Mouse (Mus musculus) forelimb bud, embryonic 11.5 days (tissue): ENCODE data around the gene Dtnb.

Experiments used
- DNase-seq: peaks from one replicate; pipeline ENCODE4 v3.0.0-alpha.2; 2012; ENCODE audit warnings: low read depth, low spot score

Dtnb gene

DNA sequence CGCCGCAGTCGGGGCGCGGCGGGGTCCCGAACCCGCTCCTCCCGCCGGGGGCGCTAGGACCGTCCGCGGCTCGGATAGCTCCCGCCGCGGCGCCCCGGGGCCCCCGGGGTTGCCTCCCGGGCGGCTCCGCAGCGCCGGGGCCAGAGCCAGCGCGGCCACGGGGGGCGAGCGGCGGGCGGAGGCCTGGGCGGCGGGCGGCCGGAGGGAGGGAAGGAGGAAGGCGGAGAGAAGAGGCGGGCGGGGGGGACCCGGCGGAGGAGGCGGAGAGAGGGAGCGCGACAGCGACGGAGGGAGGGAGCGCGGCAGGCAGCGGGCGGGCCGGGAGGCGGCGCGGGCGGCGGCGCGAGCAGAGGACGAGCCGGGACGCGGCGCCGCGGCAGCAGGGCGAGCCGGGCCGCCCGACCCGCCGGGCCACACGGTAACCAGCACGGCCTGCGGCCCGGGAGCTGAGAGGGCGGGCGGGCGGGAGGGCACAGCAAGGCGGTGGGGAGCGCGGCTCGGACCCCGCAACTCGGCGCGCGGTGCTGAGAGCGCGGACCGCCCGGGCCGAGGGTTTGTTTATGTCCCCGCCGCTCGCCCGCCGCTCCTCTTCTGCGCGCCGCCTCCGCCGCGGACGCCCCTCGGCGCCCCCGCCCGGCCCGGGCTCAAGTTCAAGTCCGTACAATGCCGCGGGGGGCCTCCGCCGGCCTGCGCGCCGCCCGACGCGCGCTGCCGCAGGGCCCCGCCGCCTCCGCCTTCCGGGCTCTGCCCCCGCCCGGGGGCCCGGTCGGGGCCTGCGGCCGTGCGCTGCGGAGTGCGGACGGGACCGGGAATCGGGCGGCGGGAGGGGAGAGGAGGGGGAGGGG is 234.7 kb downstream of the Dtnb start:
- no peak for DNase-seq

DNA sequence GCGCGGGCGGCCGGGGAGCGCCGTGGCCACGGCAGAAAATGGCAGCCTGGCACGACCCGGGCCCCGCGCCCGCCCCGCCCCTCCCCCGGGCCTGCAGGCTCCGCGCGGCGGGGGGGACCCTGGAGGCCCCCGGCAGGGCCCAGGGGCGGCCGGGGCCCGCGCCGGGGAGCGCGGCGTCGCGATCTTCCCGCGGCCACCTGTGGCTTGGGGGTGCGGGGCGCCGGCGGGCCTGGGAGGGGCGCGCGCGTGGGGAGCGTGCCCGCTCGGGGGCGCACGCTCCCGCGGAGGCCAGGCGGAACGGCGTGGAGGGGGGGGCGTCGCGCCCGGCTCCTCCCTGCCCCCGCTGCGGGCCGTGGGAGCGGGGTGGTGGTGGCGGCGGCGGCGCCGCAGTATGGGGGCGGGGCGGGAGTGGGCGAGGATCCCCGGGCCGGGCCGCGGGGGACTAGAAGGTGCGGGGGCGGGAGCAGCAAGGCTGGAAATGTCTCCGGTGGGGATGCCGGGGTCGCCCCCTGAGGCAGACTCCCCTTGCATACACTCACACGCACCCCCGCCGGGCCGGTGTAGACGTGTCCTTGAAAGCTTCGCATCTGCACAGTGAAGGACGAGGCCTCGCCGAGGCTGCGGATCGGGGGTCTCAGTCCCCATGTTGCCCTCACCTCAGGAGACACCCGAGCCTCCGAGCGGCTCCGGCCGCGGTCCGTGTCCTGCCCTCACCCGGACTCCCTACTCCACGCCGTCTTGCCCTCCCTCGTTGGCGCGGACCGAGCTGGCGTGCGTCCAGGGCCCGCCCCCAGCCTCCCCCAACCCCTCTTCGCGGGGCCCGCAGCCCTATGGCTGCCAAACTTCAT is 235.6 kb downstream of the Dtnb start:
- DNase-seq: no peak

DNA sequence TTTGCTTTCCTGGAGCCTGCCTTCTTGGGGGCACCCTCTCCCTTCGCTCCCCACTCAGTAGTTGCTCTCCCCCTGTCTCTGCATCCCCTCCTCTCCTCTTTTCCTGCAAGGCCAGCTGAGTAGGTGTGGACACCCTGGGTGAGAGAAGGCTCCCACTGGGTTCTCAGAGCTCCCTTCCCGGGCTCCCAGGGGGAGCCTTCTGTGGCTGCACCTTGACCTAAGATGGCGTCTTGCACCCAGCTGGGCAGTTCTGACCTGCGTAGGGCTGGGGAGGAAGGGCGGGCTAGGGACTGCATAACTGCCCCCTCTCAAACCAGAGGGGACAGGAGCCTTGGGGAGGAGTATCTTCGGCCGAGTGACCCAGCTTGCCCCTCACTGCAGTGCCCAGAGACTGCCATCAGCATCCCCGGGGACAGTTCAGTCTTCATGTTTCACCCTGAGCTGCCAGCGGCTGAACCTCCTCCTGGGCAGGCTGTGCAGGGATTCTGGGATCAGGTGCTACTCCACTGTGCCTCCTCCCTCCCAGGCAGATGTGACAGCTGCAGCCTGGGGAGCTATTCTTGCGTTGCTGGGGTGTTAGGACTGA is 236.3 kb downstream of the Dtnb start:
- DNase-seq: no peak

DNA sequence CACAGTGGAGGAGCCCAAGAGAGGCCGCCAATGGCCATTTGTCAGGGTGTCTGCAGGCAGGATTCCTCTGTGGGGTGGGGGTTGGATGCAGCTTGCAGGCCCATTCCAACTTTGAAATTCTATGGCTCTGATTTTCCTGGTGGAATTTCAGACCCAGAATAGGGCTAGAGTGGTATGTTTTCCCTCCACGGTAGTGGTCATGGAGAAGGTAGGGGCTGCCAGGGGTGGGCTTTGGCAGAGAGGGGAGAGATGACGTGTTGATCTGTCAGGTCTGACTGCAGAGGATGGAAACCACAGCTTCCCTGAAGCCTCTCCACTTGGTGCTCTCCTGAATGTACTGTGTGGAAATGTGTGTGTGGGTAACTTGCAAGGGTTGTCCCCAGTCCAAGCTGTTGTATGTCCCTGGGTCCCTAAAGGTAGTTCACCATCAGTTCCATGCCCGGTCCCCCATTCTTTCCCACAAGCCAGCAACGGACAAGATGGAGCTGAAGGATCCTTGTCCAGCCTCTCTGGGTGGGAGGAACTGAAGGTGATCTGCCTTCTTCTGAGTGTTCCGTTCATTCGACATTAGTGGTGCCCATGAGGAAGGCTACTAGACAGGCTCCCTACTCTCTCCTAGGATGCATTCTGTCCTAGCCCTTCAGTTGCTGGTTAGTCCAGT is 237.5 kb downstream of the Dtnb start:
- DNase-seq: no peak

DNA sequence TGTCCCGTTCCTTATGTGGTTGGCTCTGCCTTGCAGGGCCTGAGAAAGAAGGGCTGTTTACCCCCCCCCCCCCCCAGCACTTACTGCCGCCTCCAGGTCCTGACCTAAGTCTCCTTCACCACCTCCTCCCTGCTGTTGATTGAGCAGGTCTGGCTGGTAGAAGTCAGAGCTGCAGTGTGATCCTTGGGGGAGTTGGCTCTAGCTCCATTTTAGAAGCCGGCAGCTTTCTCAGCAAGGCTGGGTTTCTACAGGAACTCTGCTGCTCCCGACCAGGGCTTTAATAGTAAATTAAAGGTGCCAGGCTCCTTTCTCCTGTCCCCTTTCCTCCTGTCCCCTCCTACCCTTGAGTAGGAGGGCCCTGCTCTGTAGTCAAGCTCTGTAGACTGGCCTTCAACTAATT is 238.3 kb downstream of the Dtnb start:
- DNase-seq: no peak

DNA sequence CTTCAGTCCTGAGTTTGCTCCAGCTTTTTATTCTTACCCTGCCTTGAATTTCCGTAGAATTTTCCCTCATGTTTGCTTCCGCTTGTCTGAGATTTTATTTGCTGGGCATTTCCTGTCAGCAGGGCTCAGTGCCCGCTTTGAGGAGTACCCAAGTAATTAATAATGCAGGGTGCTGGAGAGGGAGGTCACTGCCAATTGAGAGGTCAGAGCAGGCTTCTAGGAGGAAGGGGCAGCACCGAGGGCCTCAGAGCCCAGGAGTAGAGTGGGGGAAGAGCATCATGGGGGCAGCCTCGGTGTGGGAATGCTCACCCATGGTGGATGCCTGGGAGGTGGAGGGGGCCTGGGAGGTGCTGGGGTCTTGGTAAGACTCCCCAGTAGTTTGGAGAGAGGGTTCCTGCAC is 239.4 kb downstream of the Dtnb start:
- DNase-seq: no peak

DNA sequence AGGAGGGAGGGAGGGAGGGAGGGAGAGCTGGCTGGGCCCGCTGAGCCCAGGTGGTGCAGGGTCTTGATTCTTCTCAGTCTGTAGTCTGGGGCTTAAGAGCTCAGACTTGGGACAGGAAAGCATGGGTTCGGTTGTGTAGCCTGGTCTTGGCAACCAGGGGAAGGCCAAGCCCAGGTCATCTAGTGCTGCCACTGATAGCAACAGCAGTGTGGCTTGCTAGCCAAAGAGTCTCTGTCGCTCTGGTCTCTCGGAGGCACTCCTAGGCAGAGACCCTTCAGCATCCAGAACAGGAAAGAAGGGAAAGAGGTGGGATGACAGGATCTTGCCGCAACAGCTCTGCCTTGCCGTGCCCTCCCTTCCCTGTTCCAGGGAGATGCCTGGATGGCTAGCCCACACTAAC is 240.1 kb downstream of the Dtnb start:
- DNase-seq: no peak

DNA sequence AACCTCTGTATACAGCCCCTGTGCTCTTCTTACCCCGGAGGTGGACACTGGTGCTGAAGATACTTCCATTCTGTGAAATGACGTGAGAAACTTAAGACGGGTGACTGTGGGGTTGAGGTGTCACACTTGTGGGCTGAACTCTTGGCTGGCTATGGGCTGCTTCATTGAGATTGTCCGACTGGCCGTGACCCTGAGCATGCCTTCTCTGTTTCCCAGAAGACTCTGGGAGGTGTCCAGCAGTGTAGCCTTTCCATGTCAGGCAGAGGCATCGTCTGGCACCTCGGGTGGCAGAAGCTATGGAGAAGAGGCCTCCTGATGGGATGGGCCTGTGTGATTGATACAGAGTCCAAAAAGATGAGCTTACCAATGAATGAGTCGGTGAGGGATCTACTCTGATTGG is 241.0 kb downstream of the Dtnb start:
- DNase-seq: no peak

DNA sequence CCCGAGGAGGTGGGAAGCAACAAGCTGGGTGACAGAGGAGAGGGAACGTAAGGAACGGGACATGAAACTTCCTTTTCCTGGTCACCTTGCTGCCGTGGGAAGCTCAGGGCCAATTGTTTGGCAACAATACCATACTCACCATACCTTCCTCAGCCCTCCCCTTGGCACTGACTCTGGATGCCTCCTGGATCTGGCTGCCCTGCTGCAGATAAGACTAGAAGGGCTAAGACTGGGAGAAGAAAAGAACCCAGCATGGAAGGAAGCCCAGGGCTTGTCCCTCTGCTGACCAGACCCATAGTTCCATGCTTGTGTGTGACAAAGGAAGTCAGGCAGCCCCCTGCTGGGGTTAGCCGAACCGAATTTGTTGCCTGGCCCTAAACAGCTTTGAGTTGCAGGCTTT is 243.2 kb downstream of the Dtnb start:
- no peak for DNase-seq

DNA sequence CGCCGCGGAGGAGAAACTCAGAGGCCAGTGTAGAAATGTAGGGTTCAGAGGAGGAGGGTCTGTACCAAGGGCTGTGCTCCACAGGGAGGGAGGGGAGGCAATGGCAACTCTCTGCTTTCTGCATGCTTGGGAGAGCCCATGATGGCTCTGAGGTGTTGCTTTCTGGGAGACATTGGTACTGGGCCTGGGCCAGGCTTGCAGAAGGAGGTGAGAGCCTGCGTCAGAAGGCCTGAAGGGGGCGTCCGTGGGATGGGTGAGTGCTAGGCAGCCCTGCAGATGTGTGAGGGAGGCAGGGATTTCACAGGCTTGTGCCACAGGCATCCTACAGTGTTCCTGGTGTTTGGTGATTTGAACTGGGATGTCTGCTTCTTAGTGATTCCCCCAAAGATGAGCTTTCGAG is 244.9 kb downstream of the Dtnb start:
- DNase-seq: no peak

DNA sequence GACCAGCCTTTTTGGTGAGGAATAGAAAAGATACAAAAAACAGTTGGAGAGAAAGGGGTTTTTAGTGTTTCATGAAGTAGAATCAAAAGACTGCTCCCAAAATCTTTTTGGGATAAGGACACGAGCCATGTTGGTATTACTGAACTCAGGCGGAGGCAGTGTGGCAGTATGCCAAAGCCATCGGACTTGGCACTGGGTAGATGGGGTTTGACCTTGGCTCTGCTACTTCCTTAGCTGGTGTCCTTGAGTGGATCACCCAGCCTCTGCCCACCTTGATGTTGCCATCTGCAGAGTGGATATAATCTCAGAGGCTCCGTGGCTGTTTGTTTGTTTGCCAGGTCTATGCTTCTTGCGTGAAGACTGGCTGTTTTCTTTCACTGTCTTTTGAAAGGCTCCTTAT is 245.4 kb downstream of the Dtnb start:
- no peak for DNase-seq

DNA sequence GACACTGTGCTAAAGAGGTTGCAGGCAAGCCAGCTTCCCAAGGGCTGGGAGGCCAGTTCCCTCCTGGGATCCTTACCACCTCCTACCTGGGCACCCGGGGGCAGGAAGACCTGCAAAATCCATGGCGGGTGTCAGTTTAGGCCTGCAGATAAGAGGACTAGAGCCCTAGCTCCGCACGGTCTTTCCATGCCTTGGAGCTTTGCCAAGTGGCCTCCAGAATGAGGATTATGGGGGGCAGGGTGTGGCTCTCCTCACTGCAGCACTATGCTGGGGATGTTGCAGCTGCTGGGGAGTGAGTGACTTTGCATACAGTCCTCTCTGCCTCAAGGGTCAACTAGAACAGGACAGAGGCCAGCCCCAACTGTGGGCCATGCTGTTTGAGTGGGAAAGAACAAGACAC is 247.7 kb downstream of the Dtnb start:
- no peak for DNase-seq

DNA sequence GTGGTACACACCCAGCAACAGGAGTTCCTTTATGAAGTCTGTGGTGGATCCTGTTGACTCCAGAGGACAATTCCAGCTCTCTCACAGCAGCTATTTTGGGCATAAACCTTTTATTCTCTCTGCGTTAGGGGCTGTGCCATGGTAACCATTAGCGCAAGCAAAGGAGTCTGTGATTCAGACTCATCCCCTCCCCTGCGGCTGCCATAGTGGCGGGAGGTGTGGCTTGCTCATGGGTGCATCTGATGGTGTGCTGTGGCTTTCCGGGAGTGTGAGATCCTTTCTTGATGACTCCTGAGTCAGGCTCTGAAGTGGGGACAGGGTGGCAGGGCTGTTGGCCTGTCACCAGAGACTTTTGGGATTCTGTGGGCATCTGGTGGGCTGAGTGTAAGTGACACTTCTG is 251.2 kb downstream of the Dtnb start:
- no peak for DNase-seq

DNA sequence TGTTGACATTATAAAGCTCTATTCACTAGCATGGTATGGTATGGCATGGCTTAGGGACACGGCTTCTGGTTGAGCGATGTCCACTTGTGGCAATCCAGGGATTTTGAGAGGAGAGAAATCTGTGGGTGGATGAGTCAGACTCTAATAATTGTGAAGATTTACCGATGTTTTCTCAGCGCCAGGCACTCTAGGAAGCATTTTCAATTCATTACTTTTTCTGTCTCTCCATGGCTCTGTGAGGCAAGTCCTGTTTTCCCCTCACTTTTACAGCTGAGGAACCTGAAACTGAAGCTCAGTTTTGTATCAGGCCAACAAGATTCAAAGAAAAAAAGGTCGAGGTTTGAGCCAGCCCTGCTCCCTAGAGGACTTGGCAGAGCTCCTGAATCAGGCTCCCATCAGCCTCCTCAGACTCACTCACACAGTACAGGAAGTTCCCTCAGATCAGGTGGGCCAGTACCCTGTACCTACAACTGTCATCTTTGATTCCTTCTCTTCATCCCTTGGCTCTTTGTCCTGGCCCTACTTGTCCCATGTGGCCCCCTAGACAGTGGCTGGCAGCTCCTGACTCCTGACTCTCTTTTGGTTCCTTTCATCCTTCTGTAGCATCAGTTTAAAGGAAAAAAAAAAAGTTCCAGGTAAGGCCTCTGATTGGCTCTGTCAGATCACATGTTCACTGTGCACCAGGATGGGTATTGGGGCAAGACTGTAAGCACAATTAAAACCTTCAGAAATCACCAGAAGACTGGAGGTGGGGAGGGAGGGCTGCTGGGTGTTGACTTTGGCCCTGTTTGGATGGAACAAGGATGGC is 252.9 kb downstream of the Dtnb start:
- DNase-seq: no peak

DNA sequence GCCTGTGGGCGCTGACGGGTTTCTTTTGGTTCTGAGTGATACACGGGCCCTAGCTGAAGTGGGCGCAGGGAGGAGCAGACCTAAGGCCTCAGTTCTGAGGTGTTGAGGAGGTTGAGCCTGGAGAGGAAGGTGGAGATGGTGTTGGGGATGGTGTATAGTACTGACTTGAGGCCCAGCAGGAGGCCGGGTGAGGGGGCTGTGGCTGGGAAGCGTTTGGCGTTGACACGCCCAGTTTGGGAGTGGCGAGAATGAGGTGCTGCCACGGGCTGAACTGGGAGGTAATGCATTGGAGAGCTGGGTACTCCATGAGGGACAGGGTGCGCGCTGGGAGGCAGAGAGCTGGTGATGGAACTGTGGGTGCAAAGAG is 253.5 kb downstream of the Dtnb start:
- DNase-seq: no peak

DNA sequence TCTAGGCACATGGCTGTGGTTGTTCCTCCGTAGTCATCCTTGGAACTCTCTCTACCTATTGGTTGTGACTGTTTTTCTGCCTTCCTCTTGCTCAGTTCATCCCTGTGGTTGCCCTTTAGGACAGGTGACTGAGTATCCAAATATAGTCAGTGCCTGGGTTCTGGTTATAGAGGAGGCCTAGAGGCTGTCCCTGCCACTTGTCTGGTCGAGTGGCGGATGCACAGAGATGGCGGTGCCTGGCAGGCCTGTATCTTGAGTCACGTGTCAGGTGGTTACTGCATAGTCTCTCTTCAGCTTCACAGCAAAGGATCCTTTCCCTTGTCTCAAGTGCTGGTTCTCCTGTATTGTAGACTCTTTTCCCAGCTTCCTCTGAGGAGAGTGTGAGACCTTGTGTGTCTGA is 255.6 kb downstream of the Dtnb start:
- DNase-seq: no peak
